In genomic region chr2:128167930-128168329, GRCm38 (mm10) we compare ENCODE assay signal across 26 mouse cellular contexts. TPM values are rescaled to one million over a fixed set of nuclear protein-coding genes. Genes with fewer than 3 reads are reported as not detected.
A peak's percentile ranks its signal among the peaks of the same experiment; 100 is the strongest.
DNase-seq lines count a peak whose midpoint lies in the region; ATAC-seq and TF ChIP-seq lines count a peak whose summit lies in the region.
"Had no signal": no experiment of that assay in that cellular context is flagged by ENCODE, and none has a peak within 500 bp of the region (broad histone marks: within the 10 kb centered on the region; RNA-seq: fewer than 3 reads in every experiment).

No protein-coding gene starts in this region.

- peaks cover 7% of the 10 kb centered on the region for H3K4me1 ChIP-seq in liver, embryonic 11.5 days (replicated peaks; ENCODE audit: control insufficient read depth, insufficient read depth, low read length)
- H3K4me1 ChIP-seq in liver, postnatal 0 days (ENCODE audit: insufficient read depth) = peaks cover 29% of the 10 kb centered on the region
- H3K4me1 ChIP-seq: embryonic facial prominence, embryonic 13.5 days had no signal

- TF ChIP-seq EP300 in liver, postnatal 0 days (IDR thresholded peaks at IDR 0.05; ENCODE audit: low read depth) = no peak

- no peak for TF ChIP-seq CTCF in liver, postnatal 0 days (IDR thresholded peaks at IDR 0.05; ENCODE audit: low read depth)

- peak overlapping the region; percentile 86 for H3K27ac ChIP-seq in liver, embryonic 11.5 days (ENCODE audit: low read depth, low read length)
- H3K27ac ChIP-seq in liver, postnatal 0 days (ENCODE audit: low read depth) = no peak overlapping the region
- H3K27ac ChIP-seq: embryonic facial prominence, embryonic 13.5 days; forebrain, embryonic 10.5 days; forebrain, embryonic 13.5 days; gastrocnemius, adult 2 months; hindbrain, embryonic 12.5 days; hindbrain, embryonic 15.5 days had no signal

- H3K9ac ChIP-seq in liver, embryonic 11.5 days (ENCODE audit: low read depth, low read length) = no peak overlapping the region
- no peak overlapping the region for H3K9ac ChIP-seq in liver, postnatal 0 days (replicated peaks)
- H3K9ac ChIP-seq: embryonic facial prominence, embryonic 13.5 days; forebrain, embryonic 13.5 days; forebrain, postnatal 0 days; hindbrain, embryonic 12.5 days; hindbrain, embryonic 15.5 days had no signal

- DNase-seq in liver, embryonic 11.5 days (ENCODE audit: low spot score) = no peak
- no peak for DNase-seq in liver, postnatal 0 days
- DNase-seq in induced T-regulatory cell, adult 2 months (ENCODE audit: low read depth) = peak; percentile 37
- DNase-seq in spleen, postnatal 14 days (ENCODE audit: low spot score in 2 of 2) = no peak
- no peak for DNase-seq in retina, embryonic 14.5 days (ENCODE audit: low spot score)
- DNase-seq in embryo, embryonic 10 days (ENCODE audit: low spot score) = no peak
- DNase-seq: adrenal gland, postnatal 10 days; adrenal gland, postnatal 36 days; cerebellum, adult 18-20 months; cerebellum, adult 9-10 months; cerebellum, postnatal 14 days; forebrain, postnatal 0 days; gastrocnemius, adult 2 months; gastrocnemius, postnatal 14 days; heart, adult 18-20 months had no signal

- no peak for ATAC-seq in liver, embryonic 11.5 days (replicated peaks; ENCODE audit: low FRiP score)
- no peak for ATAC-seq in liver, postnatal 0 days
- ATAC-seq in CD4-positive, CD25-positive, alpha-beta regulatory T cell, adult 4 months = peak; percentile 39
- peak; percentile 70 for ATAC-seq in megakaryocyte, adult 5-6 weeks (ENCODE audit: poor library complexity, severe bottlenecking)
- ATAC-seq: forebrain, embryonic 13.5 days; forebrain, postnatal 0 days; Patski had no signal

- H3K4me3 ChIP-seq in liver, embryonic 11.5 days (ENCODE audit: low read depth, low read length) = no peak overlapping the region
- H3K4me3 ChIP-seq in liver, postnatal 0 days (ENCODE audit: low read depth, low read length) = no peak overlapping the region
- H3K4me3 ChIP-seq: embryonic facial prominence, embryonic 13.5 days; forebrain, embryonic 10.5 days; forebrain, embryonic 13.5 days; gastrocnemius, adult 2 months; hindbrain, embryonic 12.5 days; hindbrain, embryonic 15.5 days had no signal

- H3K9me3 ChIP-seq in liver, embryonic 11.5 days (ENCODE audit: control insufficient read depth, low read length) = no peaks in the 10 kb centered on the region
- H3K9me3 ChIP-seq in liver, postnatal 0 days (ENCODE audit: low read length) = no peaks in the 10 kb centered on the region
- H3K9me3 ChIP-seq: embryonic facial prominence, embryonic 13.5 days; forebrain, embryonic 10.5 days; forebrain, embryonic 13.5 days; G1E; hindbrain, embryonic 12.5 days; hindbrain, embryonic 15.5 days had no signal

- H3K36me3 ChIP-seq in liver, embryonic 11.5 days (ENCODE audit: control insufficient read depth, insufficient read depth, low read length) = no peaks in the 10 kb centered on the region
- H3K36me3 ChIP-seq in liver, postnatal 0 days (replicated peaks; ENCODE audit: insufficient read depth, low read length) = no peaks in the 10 kb centered on the region
- H3K36me3 ChIP-seq: embryonic facial prominence, embryonic 13.5 days; forebrain, embryonic 10.5 days; G1E; hindbrain, embryonic 12.5 days; hindbrain, embryonic 15.5 days had no signal

- no peak overlapping the region for H3K4me2 ChIP-seq in liver, embryonic 11.5 days
- H3K4me2 ChIP-seq in liver, postnatal 0 days (ENCODE audit: low read depth, low read length) = no peak overlapping the region
- H3K4me2 ChIP-seq: embryonic facial prominence, embryonic 13.5 days; forebrain, embryonic 13.5 days; heart, embryonic 11.5 days; hindbrain, embryonic 12.5 days; hindbrain, embryonic 15.5 days had no signal

- no peaks in the 10 kb centered on the region for H3K27me3 ChIP-seq in liver, embryonic 11.5 days (replicated peaks; ENCODE audit: control insufficient read depth, insufficient read depth, low read length)
- H3K27me3 ChIP-seq in liver, postnatal 0 days (ENCODE audit: insufficient read depth, low read length) = no peaks in the 10 kb centered on the region
- H3K27me3 ChIP-seq: CH12.LX; embryonic facial prominence, embryonic 13.5 days; forebrain, embryonic 13.5 days; hindbrain, embryonic 12.5 days; hindbrain, embryonic 15.5 days; Patski had no signal

- 88% methylated on average over 12 of the region's 12 CpGs for WGBS in liver, embryonic 11.5 days
- WGBS in liver, postnatal 0 days (ENCODE audit: insufficient replicate concordance) = 74% methylated on average over 12 of the region's 12 CpGs

RNA-seq across cellular contexts. Expression of gene Bcl2l11, which starts 42.1 kb away (rescaled TPM):
- polyA plus RNA-seq in liver, embryonic 11.5 days (2014; fragmentation: Nextera tagmentation; extraction: Ambion mirVana) = 15.1 and 15.3 TPM in 2 replicates
- polyA plus RNA-seq in liver, postnatal 0 days (2015; fragmentation: Nextera tagmentation; extraction: Ambion mirVana) = 6.4 and 6.5 TPM in 2 replicates
- 10 to 100 TPM; 15.3 to 16.9 TPM for polyA plus RNA-seq in CD4-positive, CD25-positive, alpha-beta regulatory T cell, adult 4 months (2017; shearing (Covaris generic))
- 16.8 and 21.2 TPM in 2 replicates for total RNA-seq in megakaryocyte, adult 5-6 weeks (2015)
- total RNA-seq in megakaryocyte, adult 5-6 weeks (2017) = 15.1 and 20.4 TPM in 2 replicates

Comparison
In these comparisons a context has a peak if more than half of its experiments do, and no peak if none do; other contexts are left out.
1. ATAC-seq: peak in CD4-positive, CD25-positive, alpha-beta regulatory T cell, adult 4 months (single experiment) and megakaryocyte, adult 5-6 weeks (single experiment); none in liver, embryonic 11.5 days (single experiment) and liver, postnatal 0 days (single experiment).